Mouse (Mus musculus) heart, embryonic 15.5 days (tissue): ENCODE results near the gene Dmrtb1. TPM values are rescaled to one million over a fixed set of nuclear protein-coding genes. Genes with fewer than 3 reads are reported as not detected.

Source experiments
- ATAC-seq: fragments of 200-750 bp; cut with Nextera tagmentation; replicated peaks from 2 replicates; pipeline ENCODE4 v1.8.0; 2017; ENCODE audit warnings: low read depth, moderate TSS enrichment; ENCODE audit not compliant: insufficient number of reproducible peaks, insufficient read depth, low FRiP score
- H3K27ac ChIP-seq: fragments of 300-500 bp; sonication (generic); 2 replicates; pipeline ENCODE4 v1.5.1; 2015; ENCODE audit warnings: mild to moderate bottlenecking, inconsistent platforms
- H3K27me3 ChIP-seq: fragments of 300-500 bp; sonication (generic); 2 replicates; pipeline ENCODE4 v1.6.1; 2015; ENCODE audit warnings: inconsistent platforms
- H3K36me3 ChIP-seq: fragments of 300-500 bp; sonication (generic); 2 replicates; pipeline ENCODE4 v1.6.1; 2015; ENCODE audit warnings: mild to moderate bottlenecking, inconsistent platforms
- H3K4me1 ChIP-seq: fragments of 300-500 bp; sonication (generic); replicated peaks from 2 replicates; pipeline ENCODE4 v1.6.1; 2015; ENCODE audit warnings: inconsistent platforms
- H3K4me2 ChIP-seq: fragments of 300-500 bp; sonication (generic); 2 replicates; pipeline ENCODE4 v1.6.1; 2015; ENCODE audit warnings: inconsistent platforms, mild to moderate bottlenecking, moderate library complexity
- H3K4me3 ChIP-seq: fragments of 300-500 bp; sonication (generic); 2 replicates; pipeline ENCODE4 v1.5.1; 2015; ENCODE audit warnings: mild to moderate bottlenecking, inconsistent platforms
- H3K9ac ChIP-seq: fragments of 300-500 bp; sonication (generic); 2 replicates; pipeline ENCODE4 v1.6.1; 2015; ENCODE audit warnings: mild to moderate bottlenecking, inconsistent platforms
- H3K9me3 ChIP-seq: fragments of 300-500 bp; sonication (generic); replicated peaks from 2 replicates; pipeline ENCODE4 v1.6.1; 2016; ENCODE audit warnings: inconsistent platforms
- WGBS: fragments of 180-500 bp; shearing (Covaris S2); methylation state at CpG from one replicate; pipeline ENCODE4 v1.1.7; 2015; ENCODE audit warnings: mixed read lengths; 5-methylcytosine and 5-hydroxymethylcytosine counted together
- microRNA-seq: library from miRNA; unstranded; fragments of <30 nt; microRNA quantifications from one replicate; pipeline ENCODE4, GENCODE M21; 2016
- polyA plus RNA-seq: library from polyadenylated mRNA; unstranded; fragments of >200 nt; fragmentation: Nextera tagmentation; extraction: Ambion mirVana; gene quantifications from 2 replicates; pipeline ENCODE4 v1.2.1, GENCODE M21; 2015

Dmrtb1 gene
- polyA plus RNA-seq, 1 experiment from 2014 or later: not detected

DNA sequence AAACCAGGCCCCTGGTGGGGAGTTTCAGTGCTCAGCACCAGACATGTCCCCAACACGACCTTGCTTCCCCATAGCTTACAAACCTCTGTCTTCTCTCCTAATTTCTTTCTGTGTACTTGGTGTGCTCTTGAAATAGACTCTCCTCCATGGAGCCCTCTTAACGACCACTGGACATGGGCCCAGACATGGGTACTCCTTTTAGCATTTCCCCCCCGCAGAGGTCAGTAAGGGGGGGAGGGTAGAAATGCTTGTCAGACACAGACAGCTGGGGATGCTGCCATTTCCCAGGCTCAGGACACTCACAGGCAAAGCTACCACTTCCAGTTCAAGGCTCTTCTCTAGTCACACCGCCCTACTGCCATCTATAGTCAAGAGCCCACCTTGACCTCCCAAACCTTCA lies 42.4 kb downstream of the Dmrtb1 start:
- H3K9me3 ChIP-seq: no peaks in the 10 kb centered on the region
- ATAC-seq: no peak
- WGBS: 51% methylated on average over 4 of the region's 4 CpGs
- no peaks in the 10 kb centered on the region for H3K36me3 ChIP-seq
- 0 out of 2 replicates have a peak, but pooled peaks cover 2% of the 10 kb centered on the region for H3K4me1 ChIP-seq
- no peak overlapping the region for H3K4me2 ChIP-seq
- H3K27me3 ChIP-seq: no peaks in the 10 kb centered on the region
- H3K4me3 ChIP-seq: no peak overlapping the region
- H3K9ac ChIP-seq: no peak overlapping the region
- no peak overlapping the region for H3K27ac ChIP-seq

DNA sequence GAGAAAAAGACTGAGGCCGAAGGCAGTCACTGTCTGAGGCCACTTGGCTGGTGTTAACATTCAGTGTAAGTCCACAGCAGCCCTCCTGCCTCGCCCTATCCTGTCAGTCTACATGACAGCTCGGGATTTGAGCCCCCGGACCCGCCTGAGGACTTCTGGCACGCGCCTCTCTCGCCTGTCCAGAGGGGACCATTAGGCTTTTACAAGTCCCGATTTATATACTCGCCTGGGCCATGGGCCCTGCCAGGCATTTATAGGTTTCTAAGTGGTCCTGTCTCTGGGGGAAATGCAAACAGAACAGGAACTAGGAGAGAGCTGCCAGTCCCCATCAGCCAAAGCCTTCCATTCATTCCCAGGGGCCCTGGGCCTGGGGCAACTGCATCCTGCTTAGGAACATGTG lies 45.7 kb downstream of the Dmrtb1 start:
- H3K4me2 ChIP-seq: no peak overlapping the region
- 78% methylated on average over 10 of the region's 10 CpGs for WGBS
- no peak for ATAC-seq

DNA sequence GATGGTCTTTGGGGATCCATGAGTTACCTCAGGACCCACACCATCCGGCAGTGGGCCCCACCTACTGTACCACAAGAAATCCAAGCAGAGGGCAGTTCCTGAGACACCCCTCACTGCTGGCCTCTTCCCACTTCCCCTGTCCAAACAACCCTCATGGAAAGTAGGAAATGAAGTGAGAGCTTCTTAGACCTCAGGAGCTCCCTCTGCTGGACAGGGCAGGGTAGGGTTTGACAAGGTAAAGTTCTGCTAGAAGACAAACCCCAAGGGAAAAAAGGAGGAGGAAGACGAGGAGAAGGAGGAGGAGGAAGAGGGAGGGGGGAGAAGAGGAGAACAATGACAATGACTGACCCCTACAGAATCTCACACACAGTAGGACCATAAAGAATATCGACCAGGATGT lies 46.4 kb downstream of the Dmrtb1 start:
- ATAC-seq: no peak
- Histone ChIP-seq H3K4me3 (no peak overlapping the region), H3K9ac (no peak overlapping the region), H3K4me1 (0 out of 2 replicates have a peak, but pooled peaks cover 2% of the 10 kb centered on the region), H3K4me2 (no peak overlapping the region), H3K9me3 (no peaks in the 10 kb centered on the region), H3K27ac (no peak overlapping the region), H3K36me3 (no peaks in the 10 kb centered on the region), H3K27me3 (peaks cover 4% of the 10 kb centered on the region; the same call in 1 of the 2 replicates)
- 56% methylated on average over 3 of the region's 3 CpGs for WGBS

More for the DNA sequence above, 45.7 kb downstream of the Dmrtb1 start:
- Histone ChIP-seq H3K27me3 (peaks cover 4% of the 10 kb centered on the region; the same call in 1 of the 2 replicates), H3K9ac (no peak overlapping the region), H3K4me1 (0 out of 2 replicates have a peak, but pooled peaks cover 2% of the 10 kb centered on the region), H3K27ac (no peak overlapping the region), H3K36me3 (no peaks in the 10 kb centered on the region), H3K9me3 (no peaks in the 10 kb centered on the region), H3K4me3 (no peak overlapping the region)

DNA sequence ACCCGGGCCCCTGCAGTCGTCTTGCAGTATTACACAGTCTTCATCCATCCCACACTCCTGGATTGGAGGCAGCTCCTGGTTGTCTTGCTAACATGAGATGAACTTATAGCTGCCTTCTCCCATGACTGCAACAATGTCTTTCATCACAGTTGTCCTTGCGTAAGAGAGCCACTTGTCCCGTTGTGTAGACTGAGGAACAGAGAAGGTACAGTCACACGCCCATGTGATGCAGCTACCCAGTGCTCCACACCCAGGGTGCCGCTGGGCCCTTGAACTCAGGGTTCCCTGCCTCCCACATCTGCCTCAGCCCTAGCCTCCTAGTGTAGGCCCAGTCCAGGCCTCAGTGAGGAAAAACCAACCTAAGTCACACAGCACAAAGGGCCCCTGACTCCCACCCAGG lies 47.9 kb downstream of the Dmrtb1 start:
- ATAC-seq: no peak
- Histone ChIP-seq H3K36me3 (no peaks in the 10 kb centered on the region), H3K9me3 (no peaks in the 10 kb centered on the region), H3K27ac (no peak overlapping the region), H3K4me3 (no peak overlapping the region), H3K27me3 (peaks cover 8% of the 10 kb centered on the region), H3K4me2 (no peak overlapping the region), H3K9ac (no peak overlapping the region), H3K4me1 (0 out of 2 replicates have a peak, but pooled peaks cover 2% of the 10 kb centered on the region)
- WGBS: 77% methylated on average over 6 of the region's 6 CpGs

DNA sequence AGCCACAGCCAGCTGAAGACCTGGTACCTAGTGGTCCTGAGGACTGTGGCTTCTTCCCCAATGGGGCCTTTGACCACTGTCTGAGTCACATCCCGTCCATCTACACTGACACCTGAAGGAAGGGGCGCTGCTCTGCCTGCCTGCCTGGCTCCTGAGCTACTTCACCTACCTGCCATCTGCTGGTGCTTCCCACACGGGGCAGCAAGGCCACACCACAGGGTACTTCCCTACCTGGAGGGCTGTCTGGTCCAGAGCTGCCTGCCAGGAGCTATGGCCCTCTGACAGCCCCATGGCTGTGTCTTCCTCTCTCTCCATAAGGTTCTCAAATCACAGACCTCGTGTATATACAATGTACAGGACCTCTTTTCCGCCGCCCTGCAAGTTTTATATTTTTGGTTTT lies 49.4 kb downstream of the Dmrtb1 start:
- no peak overlapping the region for H3K27ac ChIP-seq
- peaks cover 8% of the 10 kb centered on the region for H3K27me3 ChIP-seq
- H3K9me3 ChIP-seq: no peaks in the 10 kb centered on the region
- no peak overlapping the region for H3K4me3 ChIP-seq
- no peak for ATAC-seq
- H3K36me3 ChIP-seq: no peaks in the 10 kb centered on the region
- H3K4me1 ChIP-seq: 0 out of 2 replicates have a peak, but pooled peaks cover 2% of the 10 kb centered on the region
- no peak overlapping the region for H3K4me2 ChIP-seq
- no peak overlapping the region for H3K9ac ChIP-seq
- WGBS: 70% methylated on average over 6 of the region's 6 CpGs

DNA sequence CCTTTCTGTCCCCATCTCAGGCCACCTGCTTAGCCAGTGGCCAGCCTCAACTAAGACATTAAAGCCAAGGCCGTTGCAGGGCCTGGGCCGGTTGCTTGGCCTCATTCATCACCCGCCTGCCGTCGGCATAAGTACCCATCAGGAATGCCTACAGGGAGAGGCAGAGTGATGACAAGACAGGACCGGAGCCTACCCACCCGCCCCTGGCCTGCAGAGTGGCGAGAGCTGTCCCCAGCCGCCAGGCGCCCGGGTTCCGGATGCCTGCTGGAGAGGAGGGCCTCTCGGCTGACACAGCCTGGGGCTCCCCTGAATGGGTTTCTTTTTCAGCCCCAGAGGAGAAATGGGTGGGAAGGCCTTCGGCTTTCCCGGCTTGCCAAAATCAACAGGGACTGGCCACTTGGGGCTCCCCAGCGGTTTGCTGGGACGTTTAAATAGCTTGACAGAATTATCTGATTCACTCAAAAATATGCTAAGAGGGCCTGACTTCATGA lies 55.1 kb downstream of the Dmrtb1 start:
- Histone ChIP-seq H3K27me3 (peaks cover 28% of the 10 kb centered on the region), H3K36me3 (no peaks in the 10 kb centered on the region), H3K9ac (no peak overlapping the region), H3K9me3 (no peaks in the 10 kb centered on the region), H3K4me2 (peak overlapping the region; percentile 19; the same call in 1 of the 2 replicates), H3K4me3 (no peak overlapping the region), H3K4me1 (peaks cover 15% of the 10 kb centered on the region), H3K27ac (no peak overlapping the region)
- ATAC-seq: peak; percentile 66
- WGBS: 28% methylated on average over 17 of the region's 17 CpGs

DNA sequence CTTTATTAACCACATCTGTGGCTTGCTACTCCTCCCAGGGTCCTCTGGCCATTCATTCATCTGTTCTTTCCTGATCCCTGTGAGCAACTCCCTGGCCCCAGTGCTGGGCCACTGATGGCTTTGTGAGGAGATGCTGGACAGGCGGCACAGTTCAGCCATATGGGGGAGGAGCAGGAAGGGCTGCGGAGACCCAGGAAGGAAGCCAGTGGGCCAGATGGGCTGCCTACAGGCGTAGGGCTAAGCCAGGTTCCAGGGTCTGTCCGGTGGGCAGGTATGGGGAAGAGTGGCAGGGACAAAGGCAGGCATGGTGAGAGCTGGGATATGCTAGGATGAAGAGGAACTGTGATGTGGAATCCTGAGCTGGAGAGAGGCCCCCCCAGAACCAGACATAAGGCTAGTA lies 55.8 kb downstream of the Dmrtb1 start:
- H3K27me3 ChIP-seq: peaks cover 32% of the 10 kb centered on the region
- H3K4me1 ChIP-seq: peaks cover 15% of the 10 kb centered on the region
- WGBS: 60% methylated on average over 4 of the region's 4 CpGs
- H3K4me2 ChIP-seq: no peak overlapping the region
- no peaks in the 10 kb centered on the region for H3K36me3 ChIP-seq
- no peak overlapping the region for H3K4me3 ChIP-seq
- H3K27ac ChIP-seq: no peak overlapping the region
- H3K9me3 ChIP-seq: no peaks in the 10 kb centered on the region
- no peak overlapping the region for H3K9ac ChIP-seq
- ATAC-seq: no peak

Small RNAs within 50 kb of the gene (microRNA-seq; reads per million reads assigned to microRNA genes)
- gene Gm25123: not detected

Other genes with a start within 250 kb of the Dmrtb1 start
- 0.29 and 0.62 TPM in 2 replicates for gene Glis1, start 249.6 kb downstream of the Dmrtb1 start, polyA plus RNA-seq
- 0.48 and 1.6 TPM in 2 replicates for gene Lrp8, start 118.0 kb upstream of the Dmrtb1 start, polyA plus RNA-seq
- gene Magoh, start 195.5 kb upstream of the Dmrtb1 start, polyA plus RNA-seq: 84.3 and 88.9 TPM in 2 replicates
- 91.2 and 97.0 TPM in 2 replicates for gene 0610037L13Rik, start 205.6 kb upstream of the Dmrtb1 start, polyA plus RNA-seq
- gene Cpt2, start 239.4 kb upstream of the Dmrtb1 start, polyA plus RNA-seq: 54.0 and 55.1 TPM in 2 replicates